Mouse (Mus musculus): ENCODE results near the gene Megf9.

GRCm38 (mm10) chr4:70515514-70515913, 19.3 kb downstream of the Megf9 start:
- TF ChIP-seq CEBPB (IDR thresholded peaks at IDR 0.05; ENCODE audit: insufficient read depth, poor library complexity, severe bottlenecking) (no peak), POLR2A (IDR thresholded peaks at IDR 0.05; ENCODE audit: insufficient read length, low read depth) (no peak), USF1 (IDR thresholded peaks at IDR 0.05; ENCODE audit: low read depth) (no peak)

Measured in myocyte (in vitro differentiated cells).